8 mouse cellular contexts compared by ENCODE assay signal in genomic region chr11:88555902-88556549, GRCm38 (mm10).
DNase-seq lines count a peak whose midpoint lies in the region; ATAC-seq lines count a peak whose summit lies in the region.

No protein-coding gene starts in this region.

- no peaks in the 10 kb centered on the region for H3K36me3 ChIP-seq in heart, embryonic 15.5 days
- no peaks in the 10 kb centered on the region for H3K36me3 ChIP-seq in midbrain, embryonic 11.5 days (ENCODE audit: control insufficient read depth, insufficient read depth, low read length)

- WGBS in heart, embryonic 15.5 days = 20% methylated on average over 6 of the region's 6 CpGs
- WGBS in midbrain, embryonic 11.5 days = 62% methylated on average over 6 of the region's 6 CpGs

- peak; percentile 51 for DNase-seq in ZHBTc4 (ENCODE audit: low read depth, low spot score)
- DNase-seq in kidney, postnatal 10 days = peak; percentile 70
- DNase-seq in midbrain, embryonic 11.5 days (ENCODE audit: low spot score, missing footprints) = peak; percentile 84
- DNase-seq in cerebellum, adult 9-11 months = no peak

- no peaks in the 10 kb centered on the region for H3K9me3 ChIP-seq in heart, embryonic 15.5 days (replicated peaks)
- H3K9me3 ChIP-seq in midbrain, embryonic 11.5 days (ENCODE audit: control insufficient read depth, low read length) = no peaks in the 10 kb centered on the region

- no peaks in the 10 kb centered on the region for H3K27me3 ChIP-seq in heart, embryonic 15.5 days
- no peaks in the 10 kb centered on the region for H3K27me3 ChIP-seq in midbrain, embryonic 11.5 days (ENCODE audit: control insufficient read depth, insufficient read depth, low read length)

- H3K4me3 ChIP-seq in heart, embryonic 15.5 days = no peak overlapping the region
- no peak overlapping the region for H3K4me3 ChIP-seq in midbrain, embryonic 11.5 days (ENCODE audit: low read depth, low read length)

- H3K9ac ChIP-seq in heart, embryonic 15.5 days = peak overlapping the region; percentile 23; the same call in 1 of the 2 replicates
- peak overlapping the region; percentile 9; the same call in 1 of the 2 replicates for H3K9ac ChIP-seq in midbrain, embryonic 11.5 days (ENCODE audit: low read length)

- ATAC-seq in CD4-positive, CD25-positive, alpha-beta regulatory T cell, adult 4 months = peak; percentile 10
- ATAC-seq in heart, embryonic 15.5 days (replicated peaks; ENCODE audit: insufficient number of reproducible peaks, insufficient read depth, low FRiP score, low read depth) = no peak
- no peak for ATAC-seq in midbrain, embryonic 11.5 days (ENCODE audit: low FRiP score)
- no peak for ATAC-seq in erythroblast, adult 5-6 weeks (replicated peaks; ENCODE audit: low FRiP score, poor library complexity, severe bottlenecking)
- ATAC-seq in inflammation-experienced regulatory T-cells, adult 6 months = no peak

- H3K4me1 ChIP-seq in heart, embryonic 15.5 days (replicated peaks) = peaks cover 96% of the 10 kb centered on the region
- H3K4me1 ChIP-seq in midbrain, embryonic 11.5 days (ENCODE audit: control insufficient read depth, insufficient read depth, low read length) = peaks cover 80% of the 10 kb centered on the region

- H3K4me2 ChIP-seq in heart, embryonic 15.5 days = peak overlapping the region; percentile 23; the same call in 1 of the 2 replicates
- no peak overlapping the region for H3K4me2 ChIP-seq in midbrain, embryonic 11.5 days

- peak overlapping the region; percentile 92 for H3K27ac ChIP-seq in heart, embryonic 15.5 days
- H3K27ac ChIP-seq in midbrain, embryonic 11.5 days (ENCODE audit: low read depth, low read length) = peak overlapping the region; percentile 17
